Mouse (Mus musculus): Measurements from ENCODE around the gene Abat. TPM values are rescaled to one million over a fixed set of nuclear protein-coding genes. Genes with fewer than 3 reads are reported as not detected.

Gene Abat
- polyA plus RNA-seq, 1 experiment from 2014 or later, result 32.2 TPM

DNA sequence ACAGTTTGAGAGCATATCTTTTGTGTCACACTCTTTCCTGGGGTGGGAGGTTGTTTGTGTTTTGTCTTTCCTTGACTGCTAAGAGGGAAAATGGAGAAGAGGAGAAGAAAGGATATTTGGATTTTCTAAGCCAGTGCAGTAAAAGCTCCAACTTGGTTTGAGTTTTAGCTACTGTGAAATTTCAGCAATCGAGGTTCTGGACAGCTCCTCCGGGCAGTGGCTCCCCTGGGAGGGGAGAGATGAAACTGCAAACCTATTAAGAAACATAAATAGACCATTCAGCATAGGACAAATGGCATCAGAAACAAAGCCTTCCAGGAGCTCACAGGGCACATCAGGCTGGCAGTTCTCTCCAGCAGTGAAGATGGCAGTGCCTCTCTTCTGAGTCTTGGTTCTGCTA is 9.0 kb upstream of the Abat start:
- Histone ChIP-seq H3K27ac (ENCODE audit: low read depth, low read length) (no peak overlapping the region), H3K27me3 (ENCODE audit: control insufficient read depth, insufficient read depth, low read length) (no peaks in the 10 kb centered on the region), H3K4me2 (no peak overlapping the region), H3K36me3 (ENCODE audit: control insufficient read depth, insufficient read depth, low read length) (no peaks in the 10 kb centered on the region), H3K9me3 (replicated peaks; ENCODE audit: control insufficient read depth, low read length) (no peaks in the 10 kb centered on the region), H3K4me1 (ENCODE audit: control insufficient read depth, insufficient read depth, low read length) (no peaks in the 10 kb centered on the region), H3K4me3 (ENCODE audit: low read depth, low read length) (no peak overlapping the region), H3K9ac (ENCODE audit: low read depth, low read length) (no peak overlapping the region)
- WGBS (ENCODE audit: insufficient replicate concordance), result 53% methylated on average over 2 of the region's 2 CpGs
- ATAC-seq (replicated peaks; ENCODE audit: insufficient number of reproducible peaks, low FRiP score, low TSS enrichment), result no peak

DNA sequence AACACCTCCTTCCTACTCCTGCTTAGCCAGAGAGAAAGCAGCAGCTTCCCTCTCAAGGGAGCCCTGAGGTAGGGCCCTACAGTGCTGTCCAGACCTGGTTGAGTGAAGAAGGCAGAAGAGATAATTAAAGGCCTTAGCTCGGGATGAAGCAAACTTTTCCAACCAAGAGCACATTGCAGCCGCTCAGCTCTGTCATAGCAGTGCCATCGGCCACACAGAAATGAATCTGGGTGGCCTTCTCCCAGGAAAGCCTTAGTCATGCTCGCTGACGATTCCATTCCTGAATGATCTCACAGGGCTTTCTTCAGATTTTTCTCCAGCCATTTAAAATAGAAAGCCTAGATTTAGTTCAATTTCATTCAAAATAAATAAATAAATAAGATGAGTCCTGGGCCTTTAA is 3.3 kb upstream of the Abat start:
- no peaks in the 10 kb centered on the region for H3K9me3 ChIP-seq (replicated peaks; ENCODE audit: control insufficient read depth, low read length)
- no peak overlapping the region for H3K9ac ChIP-seq (ENCODE audit: low read depth, low read length)
- no peak for ATAC-seq (replicated peaks; ENCODE audit: insufficient number of reproducible peaks, low FRiP score, low TSS enrichment)
- peaks cover 11% of the 10 kb centered on the region for H3K4me1 ChIP-seq (ENCODE audit: control insufficient read depth, insufficient read depth, low read length)
- no peaks in the 10 kb centered on the region for H3K27me3 ChIP-seq (ENCODE audit: control insufficient read depth, insufficient read depth, low read length)
- H3K4me3 ChIP-seq (ENCODE audit: low read depth, low read length), result no peak overlapping the region
- no peak overlapping the region for H3K4me2 ChIP-seq
- no peaks in the 10 kb centered on the region for H3K36me3 ChIP-seq (ENCODE audit: control insufficient read depth, insufficient read depth, low read length)
- no peak overlapping the region for H3K27ac ChIP-seq (ENCODE audit: low read depth, low read length)
- WGBS (ENCODE audit: insufficient replicate concordance), result 62% methylated on average over 5 of the region's 5 CpGs

- WGBS (ENCODE audit: insufficient replicate concordance), result 0% methylated on average over 5 of the region's 5 CpGs
- Histone ChIP-seq H3K27me3 (ENCODE audit: control insufficient read depth, insufficient read depth, low read length) (no peaks in the 10 kb centered on the region), H3K4me3 (ENCODE audit: low read depth, low read length) (peak overlapping the region; percentile 57; the same call in 1 of the 2 replicates), H3K4me1 (ENCODE audit: control insufficient read depth, insufficient read depth, low read length) (peaks cover 13% of the 10 kb centered on the region), H3K27ac (ENCODE audit: low read depth, low read length) (no peak overlapping the region), H3K9me3 (replicated peaks; ENCODE audit: control insufficient read depth, low read length) (no peaks in the 10 kb centered on the region), H3K36me3 (ENCODE audit: control insufficient read depth, insufficient read depth, low read length) (no peaks in the 10 kb centered on the region), H3K9ac (ENCODE audit: low read depth, low read length) (no peak overlapping the region), H3K4me2 (peak overlapping the region; percentile 71)
- no peak for ATAC-seq (replicated peaks; ENCODE audit: insufficient number of reproducible peaks, low FRiP score, low TSS enrichment)
Measured at GRCm38 (mm10) chr16:8512830-8513229, 399 bp upstream of the Abat start.

GRCm38 (mm10) chr16:8514180-8514579 is 951 bp downstream of the Abat start:
- H3K27ac ChIP-seq (ENCODE audit: low read depth, low read length), result no peak overlapping the region
- H3K4me3 ChIP-seq (ENCODE audit: low read depth, low read length), result peak overlapping the region; percentile 57
- no peaks in the 10 kb centered on the region for H3K27me3 ChIP-seq (ENCODE audit: control insufficient read depth, insufficient read depth, low read length)
- peaks cover 19% of the 10 kb centered on the region for H3K4me1 ChIP-seq (ENCODE audit: control insufficient read depth, insufficient read depth, low read length)
- H3K36me3 ChIP-seq (ENCODE audit: control insufficient read depth, insufficient read depth, low read length), result no peaks in the 10 kb centered on the region
- H3K4me2 ChIP-seq, result peak overlapping the region; percentile 71
- no peaks in the 10 kb centered on the region for H3K9me3 ChIP-seq (replicated peaks; ENCODE audit: control insufficient read depth, low read length)
- 6% methylated on average over 4 of the region's 4 CpGs for WGBS (ENCODE audit: insufficient replicate concordance)
- peak; percentile 15; the same call in 1 of the 2 replicates for ATAC-seq (replicated peaks; ENCODE audit: insufficient number of reproducible peaks, low FRiP score, low TSS enrichment)
- H3K9ac ChIP-seq (ENCODE audit: low read depth, low read length), result peak overlapping the region; percentile 63

- H3K4me3 ChIP-seq (ENCODE audit: low read depth, low read length), result no peak overlapping the region
- ATAC-seq (replicated peaks; ENCODE audit: insufficient number of reproducible peaks, low FRiP score, low TSS enrichment), result no peak
- H3K9me3 ChIP-seq (replicated peaks; ENCODE audit: control insufficient read depth, low read length), result no peaks in the 10 kb centered on the region
- peaks cover 32% of the 10 kb centered on the region for H3K4me1 ChIP-seq (ENCODE audit: control insufficient read depth, insufficient read depth, low read length)
- H3K36me3 ChIP-seq (ENCODE audit: control insufficient read depth, insufficient read depth, low read length), result no peaks in the 10 kb centered on the region
- H3K27ac ChIP-seq (ENCODE audit: low read depth, low read length), result no peak overlapping the region
- no peak overlapping the region for H3K4me2 ChIP-seq
- 84% methylated on average over 5 of the region's 5 CpGs for WGBS (ENCODE audit: insufficient replicate concordance)
- no peaks in the 10 kb centered on the region for H3K27me3 ChIP-seq (ENCODE audit: control insufficient read depth, insufficient read depth, low read length)
- H3K9ac ChIP-seq (ENCODE audit: low read depth, low read length), result no peak overlapping the region
Measured at GRCm38 (mm10) chr16:8520525-8520924, 7.3 kb downstream of the Abat start.

GRCm38 (mm10) chr16:8521322-8521721 is 8.1 kb downstream of the Abat start:
- Histone ChIP-seq H3K9ac (ENCODE audit: low read depth, low read length) (no peak overlapping the region), H3K4me2 (no peak overlapping the region), H3K9me3 (replicated peaks; ENCODE audit: control insufficient read depth, low read length) (no peaks in the 10 kb centered on the region), H3K27me3 (ENCODE audit: control insufficient read depth, insufficient read depth, low read length) (no peaks in the 10 kb centered on the region), H3K36me3 (ENCODE audit: control insufficient read depth, insufficient read depth, low read length) (no peaks in the 10 kb centered on the region), H3K4me3 (ENCODE audit: low read depth, low read length) (no peak overlapping the region), H3K4me1 (ENCODE audit: control insufficient read depth, insufficient read depth, low read length) (peaks cover 39% of the 10 kb centered on the region), H3K27ac (ENCODE audit: low read depth, low read length) (no peak overlapping the region)
- ATAC-seq (replicated peaks; ENCODE audit: insufficient number of reproducible peaks, low FRiP score, low TSS enrichment), result no peak
- 59% methylated on average over 4 of the region's 4 CpGs for WGBS (ENCODE audit: insufficient replicate concordance)

DNA sequence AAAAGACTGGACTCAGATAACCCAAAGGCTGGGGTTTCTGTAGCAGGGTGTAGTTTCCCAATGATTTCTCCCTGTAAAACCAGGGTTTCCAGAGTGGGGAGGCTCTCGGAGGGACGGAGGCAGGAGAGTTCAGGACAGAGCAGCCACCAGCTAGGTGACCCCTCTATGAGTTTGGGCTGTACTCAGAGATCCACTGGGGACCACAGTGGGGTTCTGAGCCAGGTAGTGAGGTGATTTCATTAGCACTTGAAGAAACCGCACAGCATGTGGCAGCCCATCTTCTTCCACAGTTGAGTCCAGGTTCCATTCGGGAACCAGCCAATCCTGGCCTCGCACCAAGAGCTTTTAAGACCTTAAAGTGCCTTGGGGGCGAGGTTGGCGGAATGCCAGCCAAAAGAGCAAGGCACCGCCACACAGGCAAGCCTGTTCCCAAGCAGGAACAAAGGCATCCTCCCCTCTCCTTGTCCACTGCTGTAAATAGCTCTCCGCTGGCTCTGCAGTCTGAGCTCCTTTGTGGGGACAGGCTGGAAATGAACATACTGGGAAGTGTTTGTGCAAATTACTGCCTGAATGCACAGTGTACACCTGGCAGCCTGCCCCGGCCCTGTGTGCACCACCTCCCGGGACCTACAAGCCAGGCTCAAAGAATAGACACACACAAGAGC is 10.4 kb downstream of the Abat start:
- Histone ChIP-seq H3K36me3 (ENCODE audit: control insufficient read depth, insufficient read depth, low read length) (no peaks in the 10 kb centered on the region), H3K27me3 (ENCODE audit: control insufficient read depth, insufficient read depth, low read length) (no peaks in the 10 kb centered on the region), H3K9me3 (replicated peaks; ENCODE audit: control insufficient read depth, low read length) (no peaks in the 10 kb centered on the region), H3K27ac (ENCODE audit: low read depth, low read length) (peak overlapping the region; percentile 87), H3K4me2 (peak overlapping the region; percentile 49), H3K4me3 (ENCODE audit: low read depth, low read length) (no peak overlapping the region), H3K9ac (ENCODE audit: low read depth, low read length) (0 out of 2 replicates have a peak overlapping the region, but pooled peaks have one; percentile 23), H3K4me1 (ENCODE audit: control insufficient read depth, insufficient read depth, low read length) (peaks cover 33% of the 10 kb centered on the region)
- WGBS (ENCODE audit: insufficient replicate concordance), result 23% methylated on average over 11 of the region's 11 CpGs
- ATAC-seq (replicated peaks; ENCODE audit: insufficient number of reproducible peaks, low FRiP score, low TSS enrichment), result peak; percentile 44

DNA sequence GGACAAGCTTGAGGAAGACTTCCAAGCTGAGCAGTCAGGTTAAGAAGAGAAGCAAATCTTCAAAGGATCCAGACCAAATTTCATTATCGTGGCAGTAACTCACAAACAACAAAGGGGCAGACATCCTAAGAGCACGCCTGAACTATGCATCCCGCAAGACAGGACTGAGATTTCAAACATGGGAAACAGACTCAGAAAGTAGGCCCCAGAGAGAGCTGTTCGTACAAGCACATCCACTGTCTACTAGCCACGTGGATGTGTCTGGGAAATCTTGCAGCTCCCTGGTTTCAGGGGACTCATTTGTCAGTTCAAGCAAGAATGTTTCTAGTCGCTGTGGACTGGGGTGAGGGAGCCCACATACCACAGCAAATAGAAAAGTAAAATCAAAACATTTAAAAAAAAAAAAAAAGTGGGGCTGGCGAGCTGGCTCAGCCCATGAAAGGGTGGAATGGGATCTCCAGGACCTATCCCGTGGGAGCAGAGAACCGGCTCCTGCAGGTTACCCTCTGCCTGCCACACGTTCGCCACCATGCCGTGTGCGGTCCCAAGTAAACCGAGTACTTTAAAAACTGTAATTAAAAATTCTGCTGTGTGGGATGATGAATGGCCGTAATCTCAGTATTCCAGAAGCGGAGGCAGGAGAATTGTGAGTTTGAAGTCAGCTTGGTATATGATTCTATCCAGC is 11.1 kb downstream of the Abat start:
- H3K9ac ChIP-seq (ENCODE audit: low read depth, low read length), result no peak overlapping the region
- peak overlapping the region; percentile 49; the same call in 1 of the 2 replicates for H3K4me2 ChIP-seq

More for the DNA sequence above, 11.1 kb downstream of the Abat start:
- Histone ChIP-seq H3K27me3 (ENCODE audit: control insufficient read depth, insufficient read depth, low read length) (no peaks in the 10 kb centered on the region), H3K27ac (ENCODE audit: low read depth, low read length) (peak overlapping the region; percentile 87), H3K4me1 (ENCODE audit: control insufficient read depth, insufficient read depth, low read length) (peaks cover 33% of the 10 kb centered on the region), H3K9me3 (replicated peaks; ENCODE audit: control insufficient read depth, low read length) (no peaks in the 10 kb centered on the region), H3K36me3 (ENCODE audit: control insufficient read depth, insufficient read depth, low read length) (no peaks in the 10 kb centered on the region), H3K4me3 (ENCODE audit: low read depth, low read length) (no peak overlapping the region)
- 65% methylated on average over 16 of the region's 16 CpGs for WGBS (ENCODE audit: insufficient replicate concordance)
- no peak for ATAC-seq (replicated peaks; ENCODE audit: insufficient number of reproducible peaks, low FRiP score, low TSS enrichment)
